Mouse (Mus musculus): ENCODE results near the gene Krtap31-1. TPM values are rescaled to one million over a fixed set of nuclear protein-coding genes. Genes with fewer than 3 reads are reported as not detected.
"Not testable (repeated sequence)": the region's sequence is repeated elsewhere in the genome, so short reads cannot be mapped to it uniquely, and the experiment has no call there.

Gene Krtap31-1
- total RNA-seq (2015) (not detected in 2 replicates), total RNA-seq (2017) (not detected in 2 replicates)

DNA sequence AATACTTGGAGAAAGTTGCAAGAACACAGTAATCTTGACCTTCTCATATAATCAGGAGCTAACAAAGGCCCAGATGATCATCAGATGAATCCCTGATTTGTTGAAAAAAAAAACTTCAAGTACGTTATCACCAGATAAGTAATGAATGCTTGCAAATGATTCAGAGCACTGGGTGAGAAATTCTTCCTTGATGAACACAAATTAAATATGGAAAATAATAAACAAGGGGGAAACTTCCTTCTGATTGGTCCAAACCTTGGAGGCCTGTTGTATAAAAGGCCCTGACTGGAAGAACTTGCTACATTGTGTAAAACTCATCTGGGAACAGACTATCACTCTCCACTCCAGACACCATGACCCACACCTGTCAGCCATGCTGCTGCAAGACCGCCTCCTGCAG, at the start of gene Krtap31-1:
Gene Krtap31-1 (plus strand): TSS at position 301 of the 400 bp plus-strand sequence.
- ATAC-seq (ENCODE audit: poor library complexity, severe bottlenecking): no peak

DNA sequence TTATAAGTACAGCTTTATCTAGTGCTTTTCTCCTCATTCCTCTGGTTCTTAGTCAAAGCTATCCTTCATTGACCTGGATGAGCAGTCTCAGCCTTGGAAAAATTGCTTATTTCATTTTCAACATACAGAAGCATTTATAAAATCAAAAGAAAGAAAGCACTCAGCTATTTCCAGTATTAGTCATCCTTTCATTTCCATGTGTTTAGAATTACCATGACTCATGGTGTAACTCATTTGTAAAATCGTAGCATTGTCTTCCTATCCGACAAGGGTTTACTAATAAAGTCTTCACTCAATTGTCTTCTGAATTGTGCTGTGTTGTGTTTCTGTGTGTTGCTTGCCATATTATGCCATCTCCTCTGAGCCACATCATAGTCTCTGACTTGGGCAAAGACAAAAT, 49.0 kb upstream of the Krtap31-1 start:
- ATAC-seq (ENCODE audit: poor library complexity, severe bottlenecking): no peak

GRCm38 (mm10) chr11:99864176-99864575, 43.5 kb upstream of the Krtap31-1 start, which contains the start of gene Gm11559:
Gene Gm11559 (plus strand): TSS chr11:99864476.
- ATAC-seq (ENCODE audit: poor library complexity, severe bottlenecking): not testable (repeated sequence)

DNA sequence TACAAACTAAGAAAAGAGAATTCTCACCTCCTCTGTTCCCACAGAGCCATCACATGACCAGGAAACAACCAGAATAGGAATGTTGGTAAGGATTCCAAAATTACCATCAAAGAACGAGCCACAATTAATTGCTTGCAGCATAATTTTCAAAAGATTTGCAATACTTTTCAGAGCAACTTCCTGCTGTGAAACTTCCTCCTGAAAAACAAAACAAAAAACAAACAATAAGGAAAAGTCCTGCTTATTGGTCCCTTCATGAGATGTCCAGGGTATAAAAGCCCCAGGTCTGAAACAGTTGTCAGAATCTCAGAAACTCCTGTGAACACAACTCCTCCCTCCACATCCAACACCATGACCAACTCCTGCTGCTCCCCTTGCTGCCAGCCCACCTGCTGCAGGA, 34.6 kb upstream of the Krtap31-1 start, which contains the start of gene Krtap9-1:
Gene Krtap9-1 (plus strand): TSS at position 301 of the 400 bp plus-strand sequence.
- ATAC-seq (ENCODE audit: poor library complexity, severe bottlenecking): not testable (repeated sequence)

DNA sequence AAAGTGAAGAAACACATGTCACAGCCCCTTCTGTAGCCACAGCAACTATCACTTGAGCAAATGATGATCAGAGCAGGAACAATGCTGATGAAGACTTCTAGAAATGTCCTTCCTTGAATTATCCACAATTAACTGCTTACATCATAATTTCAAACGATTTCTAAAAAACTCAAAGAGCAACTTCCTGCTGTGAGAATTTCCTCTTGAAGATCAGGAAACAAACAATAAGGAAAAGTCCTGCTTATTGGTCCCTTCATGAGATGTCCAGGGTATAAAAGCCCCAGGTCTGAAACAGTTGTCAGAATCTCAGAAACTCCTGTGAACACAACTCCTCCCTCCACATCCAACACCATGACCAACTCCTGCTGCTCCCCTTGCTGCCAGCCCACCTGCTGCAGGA, 28.8 kb upstream of the Krtap31-1 start, which contains the start of gene Gm11567:
Gene Gm11567 (plus strand): TSS at position 301 of the 400 bp plus-strand sequence.
- not testable (repeated sequence) for ATAC-seq (ENCODE audit: poor library complexity, severe bottlenecking)

- ATAC-seq (ENCODE audit: poor library complexity, severe bottlenecking): no peak
These were observed 6.7 kb downstream of the Krtap31-1 start, which contains the start of gene Gm11565 for GRCm38 (mm10) chr11:99914451-99914850. Gene Gm11565 (plus strand): TSS chr11:99914751.

DNA sequence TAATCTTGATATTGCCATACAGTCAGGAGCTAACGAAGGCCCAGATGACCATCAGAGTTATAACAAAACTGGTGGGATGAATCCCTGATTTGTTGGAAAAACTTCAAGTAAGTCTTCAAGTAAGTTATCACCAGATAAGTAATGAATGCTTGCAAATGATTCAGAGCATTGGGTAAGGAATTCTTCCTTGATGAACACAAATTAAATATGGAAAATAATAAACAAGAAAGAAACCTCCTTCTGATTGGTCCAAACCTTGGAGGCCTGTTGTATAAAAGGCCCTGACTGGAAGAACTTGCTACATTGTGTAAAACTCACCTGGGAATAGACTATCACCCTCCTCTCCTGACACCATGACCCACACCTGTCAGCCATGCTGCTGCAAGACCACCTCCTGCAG, 28.3 kb downstream of the Krtap31-1 start, which contains the start of gene Krtap31-2:
Gene Krtap31-2 (plus strand): TSS at position 301 of the 400 bp plus-strand sequence.
- ATAC-seq (ENCODE audit: poor library complexity, severe bottlenecking): no peak

DNA sequence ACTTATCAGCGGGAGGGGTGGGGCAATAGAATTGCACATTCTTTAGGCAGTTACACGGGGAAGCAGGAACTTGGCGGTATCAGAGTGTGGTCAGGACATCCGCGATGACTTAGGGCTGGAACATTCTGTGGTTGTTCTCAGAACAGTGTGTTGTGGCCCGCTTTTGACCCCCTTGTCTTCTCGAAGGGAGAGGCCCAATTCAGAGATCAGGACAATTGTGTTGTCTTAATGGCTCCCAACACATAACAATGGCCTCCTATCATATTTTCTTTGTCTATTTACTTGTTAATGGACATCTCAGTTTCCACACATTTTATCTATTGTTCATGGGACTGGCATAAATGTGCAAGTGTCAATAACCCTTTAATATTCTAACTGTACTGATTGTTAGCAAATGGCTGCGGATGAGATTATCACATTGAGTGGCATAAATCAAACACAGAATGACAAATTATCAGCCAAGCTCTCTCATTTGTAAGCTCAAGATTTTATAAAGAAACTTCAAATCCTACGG, 30.1 kb downstream of the Krtap31-1 start:
- no peak for ATAC-seq (ENCODE audit: poor library complexity, severe bottlenecking)

DNA sequence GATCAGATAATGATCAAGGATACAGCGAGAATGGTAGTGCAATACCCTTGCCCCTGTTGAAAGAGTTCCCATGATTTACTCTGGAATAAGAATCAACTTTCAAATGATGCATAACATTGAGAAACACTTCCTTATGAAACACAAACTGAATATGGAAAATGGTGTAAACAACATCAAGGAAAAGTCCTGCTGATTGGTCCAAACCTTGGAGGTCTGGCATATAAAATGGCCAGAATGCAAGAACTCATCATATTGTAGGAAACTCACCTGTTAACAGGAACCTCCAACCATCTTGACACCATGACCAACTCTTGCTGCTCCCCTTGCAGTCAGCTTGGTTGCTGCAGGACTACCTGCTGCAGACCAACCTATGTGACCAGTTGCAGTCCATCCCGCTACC, 40.5 kb downstream of the Krtap31-1 start, which contains the start of gene Krtap9-5:
Gene Krtap9-5 (plus strand): TSS at position 301 of the 400 bp plus-strand sequence.
- ATAC-seq (ENCODE audit: poor library complexity, severe bottlenecking): no peak

Other genes with a start within 250 kb of the Krtap31-1 start
Only the 30 nearest of the 34 such genes appear.
- not detected in 2 replicates for gene Gm14190, start 217.2 kb upstream of the Krtap31-1 start, total RNA-seq (2015)
- gene Gm14190, start 217.2 kb upstream of the Krtap31-1 start, total RNA-seq (2017): not detected in 2 replicates
- not detected in 2 replicates for gene Gm14180, start 173.6 kb upstream of the Krtap31-1 start, total RNA-seq (2015)
- gene Gm14180, start 173.6 kb upstream of the Krtap31-1 start, total RNA-seq (2017): not detected in 2 replicates
- not detected in 2 replicates for gene Gm11595, start 135.0 kb upstream of the Krtap31-1 start, total RNA-seq (2015)
- gene Gm11595, start 135.0 kb upstream of the Krtap31-1 start, total RNA-seq (2017): not detected in 2 replicates
- not detected in 2 replicates for gene Krtap4-8, start 127.2 kb upstream of the Krtap31-1 start, total RNA-seq (2015)
- gene Krtap4-8, start 127.2 kb upstream of the Krtap31-1 start, total RNA-seq (2017): not detected in 2 replicates
- not detected in 2 replicates for gene Krtap4-9, start 122.7 kb upstream of the Krtap31-1 start, total RNA-seq (2015)
- gene Krtap4-9, start 122.7 kb upstream of the Krtap31-1 start, total RNA-seq (2017): not detected in 2 replicates
- gene Gm11596, start 114.5 kb upstream of the Krtap31-1 start, total RNA-seq (2015): not detected in 2 replicates
- not detected in 2 replicates for gene Gm11596, start 114.5 kb upstream of the Krtap31-1 start, total RNA-seq (2017)
- not detected in 2 replicates for gene Gm11569, start 109.0 kb upstream of the Krtap31-1 start, total RNA-seq (2015)
- gene Gm11569, start 109.0 kb upstream of the Krtap31-1 start, total RNA-seq (2017): not detected in 2 replicates
- not detected in 2 replicates for gene Gm11554, start 103.5 kb upstream of the Krtap31-1 start, total RNA-seq (2015)
- gene Gm11554, start 103.5 kb upstream of the Krtap31-1 start, total RNA-seq (2017): not detected in 2 replicates
- gene Krtap4-13, start 98.0 kb upstream of the Krtap31-1 start, total RNA-seq (2015): not detected in 2 replicates
- gene Krtap4-13, start 98.0 kb upstream of the Krtap31-1 start, total RNA-seq (2017): not detected in 2 replicates
- not detected in 2 replicates for gene Gm11564, start 92.3 kb upstream of the Krtap31-1 start, total RNA-seq (2015)
- gene Gm11564, start 92.3 kb upstream of the Krtap31-1 start, total RNA-seq (2017): not detected in 2 replicates
- gene 2300003K06Rik, start 69.9 kb upstream of the Krtap31-1 start, total RNA-seq (2015): not detected in 2 replicates
- gene 2300003K06Rik, start 69.9 kb upstream of the Krtap31-1 start, total RNA-seq (2017): not detected in 2 replicates
- not detected in 2 replicates for gene Krtap4-16, start 56.3 kb upstream of the Krtap31-1 start, total RNA-seq (2015)
- gene Krtap4-16, start 56.3 kb upstream of the Krtap31-1 start, total RNA-seq (2017): not detected in 2 replicates
- not detected in 2 replicates for gene Gm11568, start 50.0 kb upstream of the Krtap31-1 start, total RNA-seq (2015)
- gene Gm11568, start 50.0 kb upstream of the Krtap31-1 start, total RNA-seq (2017): not detected in 2 replicates
- gene Gm11559, start 43.4 kb upstream of the Krtap31-1 start, total RNA-seq (2015): not detected in 2 replicates
- gene Gm11559, start 43.4 kb upstream of the Krtap31-1 start, total RNA-seq (2017): not detected in 2 replicates
- not detected in 2 replicates for gene Krtap9-1, start 34.5 kb upstream of the Krtap31-1 start, total RNA-seq (2015)
- gene Krtap9-1, start 34.5 kb upstream of the Krtap31-1 start, total RNA-seq (2017): not detected in 2 replicates
- gene Gm11567, start 28.7 kb upstream of the Krtap31-1 start, total RNA-seq (2015): not detected in 2 replicates
- not detected in 2 replicates for gene Gm11567, start 28.7 kb upstream of the Krtap31-1 start, total RNA-seq (2017)
- gene Gm11565, start 6.8 kb downstream of the Krtap31-1 start, total RNA-seq (2015): not detected in 2 replicates
- gene Gm11565, start 6.8 kb downstream of the Krtap31-1 start, total RNA-seq (2017): not detected in 2 replicates
- not detected in 2 replicates for gene Krtap31-2, start 28.4 kb downstream of the Krtap31-1 start, total RNA-seq (2015)
- gene Krtap31-2, start 28.4 kb downstream of the Krtap31-1 start, total RNA-seq (2017): not detected in 2 replicates
- not detected in 2 replicates for gene Krtap9-5, start 40.6 kb downstream of the Krtap31-1 start, total RNA-seq (2015)
- gene Krtap9-5, start 40.6 kb downstream of the Krtap31-1 start, total RNA-seq (2017): not detected in 2 replicates
- gene Krtap29-1, start 71.1 kb downstream of the Krtap31-1 start, total RNA-seq (2015): not detected in 2 replicates
- not detected in 2 replicates for gene Krtap29-1, start 71.1 kb downstream of the Krtap31-1 start, total RNA-seq (2017)
- gene Krtap16-1, start 78.7 kb downstream of the Krtap31-1 start, total RNA-seq (2015): not detected in 2 replicates
- not detected in 2 replicates for gene Krtap16-1, start 78.7 kb downstream of the Krtap31-1 start, total RNA-seq (2017)
- gene Krtap17-1, start 86.1 kb downstream of the Krtap31-1 start, total RNA-seq (2015): not detected in 2 replicates
- gene Krtap17-1, start 86.1 kb downstream of the Krtap31-1 start, total RNA-seq (2017): not detected in 2 replicates
- gene Krt33a, start 108.3 kb downstream of the Krtap31-1 start, total RNA-seq (2015): not detected in 2 replicates
- gene Krt33a, start 108.3 kb downstream of the Krtap31-1 start, total RNA-seq (2017): not detected in 2 replicates
- not detected in 2 replicates for gene Krt33b, start 121.9 kb downstream of the Krtap31-1 start, total RNA-seq (2015)
- gene Krt33b, start 121.9 kb downstream of the Krtap31-1 start, total RNA-seq (2017): not detected in 2 replicates
- gene Krt34, start 133.6 kb downstream of the Krtap31-1 start, total RNA-seq (2015): not detected in 2 replicates
- gene Krt34, start 133.6 kb downstream of the Krtap31-1 start, total RNA-seq (2017): not detected in 2 replicates
- not detected in 2 replicates for gene Krt31, start 142.6 kb downstream of the Krtap31-1 start, total RNA-seq (2015)
- gene Krt31, start 142.6 kb downstream of the Krtap31-1 start, total RNA-seq (2017): not detected in 2 replicates
- not detected in 2 replicates for gene Krt32, start 180.3 kb downstream of the Krtap31-1 start, total RNA-seq (2015)
- gene Krt32, start 180.3 kb downstream of the Krtap31-1 start, total RNA-seq (2017): not detected in 2 replicates
- gene Krt35, start 188.3 kb downstream of the Krtap31-1 start, total RNA-seq (2015): not detected in 2 replicates
- not detected in 2 replicates for gene Krt35, start 188.3 kb downstream of the Krtap31-1 start, total RNA-seq (2017)
- not detected in 2 replicates for gene Krt36, start 197.7 kb downstream of the Krtap31-1 start, total RNA-seq (2015)
- not detected in 2 replicates for gene Krt36, start 197.7 kb downstream of the Krtap31-1 start, total RNA-seq (2017)
- not detected in 2 replicates for gene Krt13, start 213.6 kb downstream of the Krtap31-1 start, total RNA-seq (2015)
- not detected in 2 replicates for gene Krt13, start 213.6 kb downstream of the Krtap31-1 start, total RNA-seq (2017)